Mouse (Mus musculus) right cerebral cortex, postnatal 14 days (tissue): ENCODE results near the gene Psg25.
"Not testable (repeated sequence)": the region's sequence is repeated elsewhere in the genome, so short reads cannot be mapped to it uniquely, and the experiment has no call there.

Experiments used
- DNase-seq: peaks from one replicate; pipeline ENCODE4 v3.0.0; 2022

Psg25 gene

GRCm38 (mm10) chr7:18532169-18532568, at the start of gene Psg25:
Gene Psg25, minus strand, starts transcription at chr7:18532269.
- no peak for DNase-seq

DNA sequence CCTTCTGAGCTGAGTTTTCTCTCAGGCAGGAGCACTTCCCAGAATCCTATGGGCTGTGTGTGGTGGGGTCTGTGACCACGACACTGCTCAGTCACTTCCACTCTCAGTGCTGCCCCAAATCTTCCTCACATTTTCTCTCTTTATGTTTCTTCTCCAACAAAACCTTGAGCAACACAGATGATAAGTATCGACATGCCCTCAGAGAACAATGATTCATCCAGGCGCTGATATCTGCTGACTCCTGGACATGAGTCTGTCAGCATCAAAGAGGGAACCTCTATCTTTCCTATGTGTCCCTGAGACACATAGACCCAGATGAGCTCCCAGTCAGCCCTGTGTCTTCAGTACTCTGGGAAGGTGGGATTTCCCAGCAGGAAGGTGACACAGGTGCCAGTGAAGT, 35.1 kb upstream of the Psg25 start, which contains the start of gene Psg27:
TSS of gene Psg27 (minus strand) at position 101 of the 400 bp plus-strand sequence.
- DNase-seq: no peak

DNA sequence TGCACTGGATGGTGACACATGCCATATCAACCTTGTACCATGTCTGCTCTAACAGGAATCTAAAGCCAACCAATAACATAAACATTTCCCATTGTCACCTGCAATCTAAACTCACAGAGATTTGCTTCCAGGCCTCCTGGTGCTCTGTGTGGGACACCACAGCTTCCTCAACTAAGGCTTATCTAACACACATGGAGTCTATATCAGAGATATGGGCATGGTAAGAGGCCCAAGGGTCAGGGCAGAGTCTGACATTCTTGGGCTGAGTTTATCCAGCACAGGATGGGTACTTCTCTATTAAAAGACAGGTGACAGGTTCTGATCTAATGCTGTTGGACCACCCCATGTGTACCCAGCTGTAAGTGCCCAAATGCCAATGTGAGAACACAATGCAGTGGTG, 27.8 kb upstream of the Psg25 start:
- DNase-seq: no peak

- not testable (repeated sequence) for DNase-seq
Observed at GRCm38 (mm10) chr7:18555751-18556150, 23.7 kb upstream of the Psg25 start.

GRCm38 (mm10) chr7:18533420-18533819, 1.4 kb upstream of the Psg25 start:
- DNase-seq: no peak

DNA sequence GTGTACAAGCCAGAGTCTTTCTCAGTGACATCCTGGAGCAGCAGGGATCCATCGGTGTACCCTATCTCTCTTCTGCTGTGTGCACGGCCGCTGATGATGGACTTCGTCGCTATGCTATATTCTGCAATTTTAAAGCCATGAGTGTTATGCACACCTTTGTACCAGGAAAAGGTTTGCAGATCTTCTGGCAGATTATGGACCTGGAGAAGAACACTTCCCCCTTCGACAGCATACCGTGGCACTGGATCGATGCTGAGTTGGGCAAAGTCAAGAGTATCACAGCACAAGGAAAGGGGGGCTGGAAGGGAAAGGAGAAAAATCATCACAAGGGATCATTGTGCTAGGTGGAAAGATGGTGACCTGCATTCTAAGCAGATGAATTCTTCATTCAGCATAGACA, 7.4 kb downstream of the Psg25 start:
- DNase-seq: no peak

- DNase-seq: not testable (repeated sequence)
Observed at GRCm38 (mm10) chr7:18512848-18513247, 19.2 kb downstream of the Psg25 start.

DNA sequence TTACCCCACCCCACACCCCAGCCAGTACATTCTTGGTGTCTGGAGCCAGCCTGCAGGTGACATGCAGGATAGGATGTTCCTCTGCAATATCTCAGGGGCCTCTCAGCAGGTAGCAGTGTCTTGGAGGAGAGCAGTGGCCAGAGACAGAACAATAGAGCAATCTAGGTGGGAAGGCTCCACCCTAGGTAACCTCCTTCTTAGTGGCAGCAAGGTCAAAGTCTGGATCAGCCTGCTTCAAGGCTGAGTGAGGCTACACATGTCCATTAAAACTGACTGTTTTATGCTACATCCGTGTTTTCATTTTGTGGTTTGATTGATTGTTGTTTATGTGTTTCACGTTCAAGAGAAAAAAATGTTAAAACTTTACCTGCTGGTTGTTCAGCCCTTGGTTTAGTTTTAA, 19.7 kb downstream of the Psg25 start:
- not testable (repeated sequence) for DNase-seq

DNA sequence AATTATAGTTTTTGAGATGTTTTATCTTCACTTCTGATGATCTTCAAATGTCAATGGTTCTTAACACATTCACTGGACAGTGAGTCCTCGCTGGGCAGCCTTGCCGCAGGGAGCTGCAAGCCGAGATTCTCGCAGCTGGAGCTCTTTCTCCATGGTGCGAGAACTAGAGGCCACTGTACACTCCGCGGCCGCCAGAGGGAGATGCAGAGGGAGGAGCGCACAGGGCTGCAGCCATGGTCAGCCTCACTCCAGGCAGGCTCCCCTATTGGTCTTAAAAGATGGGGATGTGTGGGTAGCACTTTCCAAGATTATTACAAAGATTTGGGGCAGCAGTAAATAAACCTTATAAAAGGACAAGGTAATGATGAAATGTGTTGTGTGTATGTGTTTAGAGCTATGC, 20.6 kb downstream of the Psg25 start:
- DNase-seq: no peak

GRCm38 (mm10) chr7:18484077-18484476, 48.0 kb downstream of the Psg25 start, which contains the start of gene Psg26:
Gene Psg26, minus strand, starts transcription at chr7:18484177.
- DNase-seq: no peak
